ENCODE assay signal across 10 mouse cellular contexts in the genomic region with DNA sequence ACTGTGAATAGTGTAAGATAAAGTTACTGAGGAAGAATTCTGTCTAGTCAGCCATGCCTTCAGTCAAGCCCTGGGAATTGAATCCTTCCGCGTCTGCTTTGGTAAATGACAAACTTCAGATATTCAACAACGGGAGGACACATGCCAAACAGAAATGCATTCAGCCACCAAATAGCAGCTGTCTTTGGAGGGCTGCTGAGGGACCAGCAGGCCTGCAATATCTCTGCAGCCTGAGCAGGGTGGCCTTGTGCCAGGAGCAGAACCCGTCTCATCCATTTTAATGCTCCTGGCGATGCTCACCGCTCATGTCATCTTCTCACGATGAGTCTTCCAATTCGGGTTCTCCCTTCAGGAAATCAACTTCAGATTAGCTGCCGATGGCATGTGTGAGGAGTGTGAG.
DNase-seq lines count a peak whose midpoint lies in the region; ATAC-seq and TF ChIP-seq lines count a peak whose summit lies in the region.
"Had no signal": no experiment of that assay in that cellular context is flagged by ENCODE, and none has a peak within 500 bp of the region (broad histone marks: within the 10 kb centered on the region; RNA-seq: fewer than 3 reads in every experiment).

No protein-coding gene starts in this region.

- H3K4me1 ChIP-seq in forebrain, embryonic 14.5 days (ENCODE audit: control insufficient read depth, insufficient read depth, low read length) = no peaks in the 10 kb centered on the region
- no peaks in the 10 kb centered on the region for H3K4me1 ChIP-seq in forebrain, embryonic 12.5 days
- H3K4me1 ChIP-seq: limb, embryonic 12.5 days had no signal

- no peaks in the 10 kb centered on the region for H3K9me3 ChIP-seq in forebrain, embryonic 14.5 days (replicated peaks; ENCODE audit: control insufficient read depth, low read length)
- H3K9me3 ChIP-seq in forebrain, embryonic 12.5 days = no peaks in the 10 kb centered on the region
- H3K9me3 ChIP-seq: limb, embryonic 12.5 days had no signal

- H3K36me3 ChIP-seq in forebrain, embryonic 14.5 days (ENCODE audit: control insufficient read depth, insufficient read depth, low read length) = no peaks in the 10 kb centered on the region
- H3K36me3 ChIP-seq in forebrain, embryonic 12.5 days (replicated peaks) = no peaks in the 10 kb centered on the region
- H3K36me3 ChIP-seq in myocyte (ENCODE audit: control insufficient read depth, insufficient read depth) = no peaks in the 10 kb centered on the region
- H3K36me3 ChIP-seq: limb, embryonic 12.5 days had no signal

- no peak overlapping the region for H3K27ac ChIP-seq in forebrain, embryonic 14.5 days (ENCODE audit: low read depth, low read length)
- no peak overlapping the region for H3K27ac ChIP-seq in forebrain, embryonic 12.5 days
- H3K27ac ChIP-seq: limb, embryonic 12.5 days had no signal

- H3K27me3 ChIP-seq in forebrain, embryonic 14.5 days (replicated peaks; ENCODE audit: control insufficient read depth, insufficient read depth, low read length) = no peaks in the 10 kb centered on the region
- no peaks in the 10 kb centered on the region for H3K27me3 ChIP-seq in forebrain, embryonic 12.5 days
- H3K27me3 ChIP-seq in myocyte (ENCODE audit: control insufficient read depth, insufficient read depth, insufficient read length) = no peaks in the 10 kb centered on the region
- H3K27me3 ChIP-seq: limb, embryonic 12.5 days had no signal

- 67% methylated on average over 9 of the region's 9 CpGs for whole genome bisulfite sequencing in forebrain, embryonic 14.5 days
- 94% methylated on average over 9 of the region's 9 CpGs for WGBS in forebrain, embryonic 12.5 days

- peak; percentile 79 for DNase-seq in forebrain, embryonic 14.5 days (ENCODE audit: low spot score)
- DNase-seq in layer of hippocampus, adult 11-12 months (ENCODE audit: low spot score) = peak; percentile 45
- DNase-seq in layer of hippocampus, adult 9-10 months (ENCODE audit: low spot score) = no peak
- peak; percentile 14 to 33 for DNase-seq in frontal cortex, postnatal 36 days (ENCODE audit: low spot score in 2 of 2)
- no peak for DNase-seq in urinary bladder, postnatal 10 days (ENCODE audit: low spot score)
- no peak for DNase-seq in ovary, postnatal 14 days (ENCODE audit: low spot score)
- DNase-seq: B cell, adult 2 months had no signal

- H3ac ChIP-seq in myocyte (ENCODE audit: control insufficient read depth, insufficient read length) = no peak overlapping the region

- peak; percentile 75 for ATAC-seq in forebrain, embryonic 14.5 days
- no peak for ATAC-seq in forebrain, embryonic 12.5 days (ENCODE audit: low FRiP score)

- H3K9ac ChIP-seq in forebrain, embryonic 14.5 days (ENCODE audit: low read length) = no peak overlapping the region
- no peak overlapping the region for H3K9ac ChIP-seq in forebrain, embryonic 12.5 days
- H3K9ac ChIP-seq: limb, embryonic 12.5 days had no signal

- H3K4me3 ChIP-seq in forebrain, embryonic 14.5 days (ENCODE audit: low read depth, low read length) = no peak overlapping the region
- H3K4me3 ChIP-seq in forebrain, embryonic 12.5 days (replicated peaks) = no peak overlapping the region
- H3K4me3 ChIP-seq in myocyte = no peak overlapping the region
- H3K4me3 ChIP-seq: limb, embryonic 12.5 days had no signal

- TF ChIP-seq POLR2A in myocyte (IDR thresholded peaks at IDR 0.05; ENCODE audit: insufficient read length, low read depth) = no peak

- no peaks in the 10 kb centered on the region for H3K79me2 ChIP-seq in myocyte (ENCODE audit: control insufficient read depth, insufficient read depth)

- H3K4me2 ChIP-seq in forebrain, embryonic 14.5 days (ENCODE audit: low read length) = no peak overlapping the region
- no peak overlapping the region for H3K4me2 ChIP-seq in forebrain, embryonic 12.5 days
- H3K4me2 ChIP-seq in myocyte (ENCODE audit: low read depth) = peak overlapping the region; percentile 24
- H3K4me2 ChIP-seq: limb, embryonic 12.5 days had no signal

TF ChIP-seq in myocyte, 11 proteins besides CTCF, POLR2A, EP300 and RAD21:
- TF ChIP-seq MYOD1 (IDR thresholded peaks at IDR 0.05; ENCODE audit: control insufficient read depth in 1 of 3, insufficient read length in 2 of 3, low read depth in 2 of 3) (no peak), MYOG (IDR thresholded peaks at IDR 0.05; ENCODE audit: control insufficient read depth in 1 of 3, insufficient read depth in 1 of 3, insufficient read length in 2 of 3, low read depth in 2 of 3) (peak in 1 of 3 experiments; percentile 68)

Comparison
In these comparisons a context has a peak if more than half of its experiments do, and no peak if none do; other contexts are left out.
1. DNase-seq: peak in forebrain, embryonic 14.5 days (single experiment), layer of hippocampus, adult 11-12 months (single experiment) and frontal cortex, postnatal 36 days (2 of 2); none in layer of hippocampus, adult 9-10 months (single experiment), urinary bladder, postnatal 10 days (single experiment) and ovary, postnatal 14 days (single experiment).